Mouse (Mus musculus): ENCODE results near the gene Park7.

Gene Park7

DNA sequence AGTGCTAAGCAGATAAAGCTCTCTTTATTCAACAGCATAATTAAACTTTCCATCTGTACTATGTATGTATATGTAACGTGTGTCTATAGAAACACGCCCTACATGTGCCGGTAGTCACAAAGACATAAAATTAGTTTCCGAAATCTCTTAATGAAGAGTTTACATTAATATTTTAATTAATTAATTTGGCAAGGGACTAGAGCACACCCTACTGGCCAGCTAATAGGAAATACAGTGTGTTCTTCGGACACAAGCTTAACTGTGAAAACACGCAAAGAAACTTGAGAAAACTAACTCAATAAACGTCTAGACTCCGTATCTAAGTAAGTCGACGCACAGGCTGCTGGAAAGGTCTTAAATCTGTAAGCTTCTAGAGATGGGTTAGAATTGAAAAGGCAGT, 64.3 kb downstream of the Park7 start:
- DNase-seq (ENCODE audit: low read depth, low spot score), result no peak
